Mouse (Mus musculus) CH12.LX (cell line): Measurements from ENCODE around the gene Olfr725.

ENCODE experiments used
- CHD2 ChIP-seq: IDR thresholded peaks from 2 replicates; pipeline ENCODE4 v1.6.1; 2011; ENCODE audit warnings: low read length, improper control_type of control experiment
- CTCF ChIP-seq, 2 experiments: IDR thresholded peaks in 1 of 2; conservative IDR thresholded peaks in 1 of 2; 2 replicates each; pipeline ENCODE4 v1.5.1; 2011 to 2012; ENCODE audit warnings: low read depth in 2 of 2, low read length in 2 of 2, improper control_type of control experiment in 1 of 2, inconsistent platforms in 1 of 2, mild to moderate bottlenecking in 1 of 2, moderate library complexity in 1 of 2
- HCFC1 ChIP-seq: IDR thresholded peaks from 2 replicates; pipeline ENCODE4 v1.6.1; 2012; ENCODE audit warnings: low read depth, mild to moderate bottlenecking, inconsistent platforms, low read length, improper control_type of control experiment
- MXI1 ChIP-seq: IDR thresholded peaks from 2 replicates; pipeline ENCODE4 v1.6.1; 2011; ENCODE audit warnings: mild to moderate bottlenecking, low read depth, low read length, improper control_type of control experiment

- TF ChIP-seq CHD2 (no peak), MXI1 (no peak), HCFC1 (no peak), CTCF (conservative IDR thresholded peaks at IDR 0.05 in 1 of 2, IDR thresholded peaks at IDR 0.05 in 1 of 2; ENCODE audit: low read depth in 2 of 2, low read length in 2 of 2) (no peak)
These were observed 22.0 kb upstream of the Olfr725 start for GRCm38 (mm10) chr14:50061955-50062732.
